Mouse (Mus musculus): ENCODE measurements around the gene Btnl4. TPM values are rescaled to one million over a fixed set of nuclear protein-coding genes. Genes with fewer than 3 reads are reported as not detected.

Gene Btnl4
- polyA plus RNA-seq, 1 experiment from 2014 or later, result not detected

Other genes starting within 250 kb of the Btnl4 start
- gene H2-Ob, start 238.4 kb downstream of the Btnl4 start, polyA plus RNA-seq (2016; fragmentation: Nextera tagmentation; extraction: Ambion mirVana), result not detected in 2 replicates
- 5.5 and 7.2 TPM in 2 replicates for gene H2-Ab1, start 219.6 kb downstream of the Btnl4 start, polyA plus RNA-seq (2016; fragmentation: Nextera tagmentation; extraction: Ambion mirVana)
- gene H2-Aa, start 189.5 kb downstream of the Btnl4 start, polyA plus RNA-seq (2016; fragmentation: Nextera tagmentation; extraction: Ambion mirVana), result not detected in 2 replicates
- 1.2 and 1.3 TPM in 2 replicates for gene H2-Eb1, start 171.5 kb downstream of the Btnl4 start, polyA plus RNA-seq (2016; fragmentation: Nextera tagmentation; extraction: Ambion mirVana)
- gene H2-Eb2, start 151.7 kb downstream of the Btnl4 start, polyA plus RNA-seq (2016; fragmentation: Nextera tagmentation; extraction: Ambion mirVana), result 0.04 TPM in 1 of 2 replicates, not detected in the other
- 0.08 TPM in 1 of 2 replicates, not detected in the other for gene Btnl2, start 122.5 kb downstream of the Btnl4 start, polyA plus RNA-seq (2016; fragmentation: Nextera tagmentation; extraction: Ambion mirVana)
- gene Btnl1, start 100.2 kb downstream of the Btnl4 start, polyA plus RNA-seq (2016; fragmentation: Nextera tagmentation; extraction: Ambion mirVana), result not detected in 2 replicates
- 0.88 and 1.4 TPM in 2 replicates for gene BC051142, start 78.5 kb downstream of the Btnl4 start, polyA plus RNA-seq (2016; fragmentation: Nextera tagmentation; extraction: Ambion mirVana)
- gene Btnl6, start 40.0 kb upstream of the Btnl4 start, polyA plus RNA-seq (2016; fragmentation: Nextera tagmentation; extraction: Ambion mirVana), result not detected in 2 replicates
- gene Notch4, start 87.0 kb upstream of the Btnl4 start, polyA plus RNA-seq (2016; fragmentation: Nextera tagmentation; extraction: Ambion mirVana), result 5.4 and 6.6 TPM in 2 replicates
- 9.4 and 10.1 TPM in 2 replicates for gene Gpsm3, start 112.5 kb upstream of the Btnl4 start, polyA plus RNA-seq (2016; fragmentation: Nextera tagmentation; extraction: Ambion mirVana)
- gene Pbx2, start 113.9 kb upstream of the Btnl4 start, polyA plus RNA-seq (2016; fragmentation: Nextera tagmentation; extraction: Ambion mirVana), result 18.2 and 19.5 TPM in 2 replicates
- 2.6 and 3.6 TPM in 2 replicates for gene Ager, start 120.5 kb upstream of the Btnl4 start, polyA plus RNA-seq (2016; fragmentation: Nextera tagmentation; extraction: Ambion mirVana)
- 165 and 172 TPM in 2 replicates for gene Rnf5, start 126.4 kb upstream of the Btnl4 start, polyA plus RNA-seq (2016; fragmentation: Nextera tagmentation; extraction: Ambion mirVana)
- gene Agpat1, start 126.9 kb upstream of the Btnl4 start, polyA plus RNA-seq (2016; fragmentation: Nextera tagmentation; extraction: Ambion mirVana), result 51.3 and 56.1 TPM in 2 replicates
- 4.0 and 4.2 TPM in 2 replicates for gene Egfl8, start 138.7 kb upstream of the Btnl4 start, polyA plus RNA-seq (2016; fragmentation: Nextera tagmentation; extraction: Ambion mirVana)
- 18.6 and 19.5 TPM in 2 replicates for gene Ppt2, start 151.2 kb upstream of the Btnl4 start, polyA plus RNA-seq (2016; fragmentation: Nextera tagmentation; extraction: Ambion mirVana)
- gene Prrt1, start 152.2 kb upstream of the Btnl4 start, polyA plus RNA-seq (2016; fragmentation: Nextera tagmentation; extraction: Ambion mirVana), result 0.12 and 0.18 TPM in 2 replicates
- gene Fkbpl, start 167.4 kb upstream of the Btnl4 start, polyA plus RNA-seq (2016; fragmentation: Nextera tagmentation; extraction: Ambion mirVana), result 16.6 and 17.3 TPM in 2 replicates
- 103 and 104 TPM in 2 replicates for gene Atf6b, start 169.8 kb upstream of the Btnl4 start, polyA plus RNA-seq (2016; fragmentation: Nextera tagmentation; extraction: Ambion mirVana)
- 0.03 TPM in 1 of 2 replicates, not detected in the other for gene Tnxb, start 193.2 kb upstream of the Btnl4 start, polyA plus RNA-seq (2016; fragmentation: Nextera tagmentation; extraction: Ambion mirVana)